Mouse (Mus musculus): ENCODE results near the gene Dnah6.

- TF ChIP-seq POLR2A (IDR thresholded peaks at IDR 0.05; ENCODE audit: low read depth, low read length) (no peak), CTCF (IDR thresholded peaks at IDR 0.05; ENCODE audit: borderline replicate concordance, insufficient read depth, low read length) (no peak)
Measured at GRCm38 (mm10) chr6:73003601-73004000, 217.8 kb downstream of the Dnah6 start.

All from embryonic fibroblast, embryonic 13.5 days (primary cell).